Mouse (Mus musculus) kidney, adult 8-10 months (tissue): ENCODE results near the gene Specc1.

ENCODE experiments used
- DNase-seq, 2 experiments: peaks; one replicate each; pipeline ENCODE4 v3.0.0; 2022

Specc1 gene

DNA sequence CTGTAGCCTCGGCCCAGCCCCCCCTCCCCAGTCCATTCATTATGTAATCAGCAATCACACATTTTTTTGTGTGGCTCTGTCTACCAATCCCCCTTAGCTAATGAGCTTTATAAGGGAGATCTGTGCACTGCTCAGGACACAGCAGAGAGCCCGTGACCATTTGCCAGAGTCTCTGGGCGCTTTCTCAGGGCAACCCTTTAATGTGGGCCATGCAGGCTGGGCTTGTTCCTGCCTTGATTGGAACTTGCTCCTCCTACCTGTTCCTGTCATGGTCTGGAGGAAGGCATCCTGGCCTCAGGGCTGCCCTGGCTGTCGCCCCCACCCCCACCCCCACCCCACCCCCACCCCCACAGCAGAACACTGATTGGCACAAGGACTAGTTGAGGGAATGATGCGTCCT, 302.7 kb downstream of the Specc1 start:
- DNase-seq, result no peak

DNA sequence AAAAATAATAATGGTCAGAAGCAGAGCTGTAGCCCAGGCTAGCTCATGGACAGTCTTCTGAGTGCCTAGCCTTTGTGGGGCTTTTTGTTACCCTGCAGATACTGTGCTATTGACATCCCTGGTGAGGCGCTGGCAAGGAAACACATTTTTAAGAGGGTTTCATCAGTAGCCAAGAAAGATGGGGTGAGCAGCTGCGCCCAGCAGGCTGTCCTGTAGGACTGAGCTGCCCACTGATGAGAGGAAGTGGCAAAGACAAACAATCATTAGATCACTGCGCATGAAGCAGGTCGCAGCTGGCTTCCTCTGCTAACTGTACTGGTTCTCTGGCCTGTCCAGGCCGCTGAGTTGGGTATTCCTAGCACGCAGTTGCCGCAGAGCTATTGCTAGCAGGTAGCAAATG, 307.0 kb downstream of the Specc1 start:
- no peak for DNase-seq

DNA sequence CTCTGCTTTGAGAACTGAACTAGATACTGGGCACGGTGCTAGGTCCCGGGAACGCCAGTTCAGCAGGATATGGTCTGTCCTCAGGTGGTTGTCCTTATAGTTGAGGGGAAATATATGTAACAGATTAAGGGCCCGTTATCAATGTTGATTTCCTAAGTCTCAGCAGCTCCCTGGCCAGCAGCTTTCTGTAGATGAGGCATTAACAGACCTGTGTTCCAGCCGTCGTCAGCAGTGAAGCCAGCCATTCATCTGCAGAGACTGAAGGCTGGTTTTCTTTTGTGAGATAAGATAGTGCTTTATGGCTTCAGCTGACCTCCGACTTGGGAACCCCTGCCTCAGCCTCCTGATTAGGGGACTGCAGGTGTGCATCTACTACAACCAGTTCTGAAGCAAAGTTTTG, 307.5 kb downstream of the Specc1 start:
- no peak for DNase-seq

DNA sequence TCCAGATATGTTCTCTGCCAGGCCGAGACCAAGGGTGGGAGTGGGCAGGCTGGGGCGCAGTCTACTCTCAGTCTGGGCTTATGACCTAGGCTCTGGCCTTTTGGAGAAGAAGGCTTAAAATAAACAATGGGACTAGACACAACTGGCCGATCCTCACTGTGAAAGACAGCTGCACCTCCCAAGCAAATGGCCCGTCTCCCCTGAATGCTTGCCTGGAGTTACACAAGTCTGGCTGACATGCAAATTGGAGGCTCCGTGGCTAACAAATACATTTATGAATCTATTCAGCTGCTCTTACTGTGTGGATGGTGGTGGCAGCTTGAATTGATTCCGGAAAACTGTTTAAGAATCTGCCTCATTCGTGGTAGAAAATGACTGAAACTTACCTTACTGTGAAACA, 309.1 kb downstream of the Specc1 start:
- no peak for DNase-seq

DNA sequence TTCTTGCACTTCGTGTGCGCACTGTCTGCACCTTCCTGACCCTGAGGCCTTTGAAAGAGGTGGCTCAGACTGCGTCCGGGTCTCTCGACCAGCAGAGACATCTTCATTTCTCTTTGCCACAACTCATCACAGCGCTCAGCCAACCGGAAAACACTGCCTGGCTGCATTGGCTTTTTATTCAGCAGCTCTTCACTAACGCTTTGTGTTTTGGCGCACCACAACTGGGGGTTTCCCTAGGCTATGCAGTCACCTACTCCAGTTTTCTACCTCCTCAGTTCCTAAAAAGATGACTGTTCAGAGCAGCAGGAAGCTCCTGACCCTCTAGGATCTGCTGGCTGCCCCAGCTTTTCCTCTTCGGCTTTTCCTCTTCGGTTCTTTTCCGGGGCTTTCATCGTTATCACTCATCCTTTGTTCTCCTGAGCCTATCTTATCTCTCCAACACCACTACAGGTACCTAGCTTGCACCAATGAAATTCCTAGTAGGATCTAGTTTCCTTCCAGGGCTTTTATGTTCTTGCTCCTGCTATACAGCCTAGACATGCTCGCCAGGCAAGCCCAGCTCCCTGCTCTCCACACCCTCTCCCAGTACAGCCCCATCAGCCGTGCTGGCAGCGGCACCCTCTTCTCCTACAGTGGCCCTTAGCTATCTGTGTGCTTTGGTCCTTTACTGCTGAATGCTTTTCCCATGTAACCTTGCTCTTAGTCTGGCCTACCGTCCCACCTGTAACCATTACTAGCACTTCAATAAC, 310.1 kb downstream of the Specc1 start:
- DNase-seq, result no peak

DNA sequence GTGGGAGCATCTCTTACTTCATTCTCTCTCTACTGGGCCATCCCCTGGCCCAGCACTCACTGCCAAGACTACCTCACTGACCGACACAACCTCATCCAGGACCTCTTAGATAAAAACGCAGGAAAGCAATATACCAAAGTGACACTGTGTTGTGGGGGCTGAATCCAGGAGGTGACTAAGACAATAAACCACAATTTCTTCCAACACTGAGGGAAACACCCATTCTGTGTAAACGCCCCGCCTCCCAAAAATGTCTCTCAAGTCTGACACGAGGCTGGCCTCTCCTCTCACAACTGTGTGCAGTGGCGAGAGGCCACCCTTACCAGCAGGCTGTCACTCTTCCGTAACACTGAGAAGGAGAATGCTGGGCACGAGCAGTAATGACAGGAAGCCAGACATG, 311.8 kb downstream of the Specc1 start:
- no peak for DNase-seq

DNA sequence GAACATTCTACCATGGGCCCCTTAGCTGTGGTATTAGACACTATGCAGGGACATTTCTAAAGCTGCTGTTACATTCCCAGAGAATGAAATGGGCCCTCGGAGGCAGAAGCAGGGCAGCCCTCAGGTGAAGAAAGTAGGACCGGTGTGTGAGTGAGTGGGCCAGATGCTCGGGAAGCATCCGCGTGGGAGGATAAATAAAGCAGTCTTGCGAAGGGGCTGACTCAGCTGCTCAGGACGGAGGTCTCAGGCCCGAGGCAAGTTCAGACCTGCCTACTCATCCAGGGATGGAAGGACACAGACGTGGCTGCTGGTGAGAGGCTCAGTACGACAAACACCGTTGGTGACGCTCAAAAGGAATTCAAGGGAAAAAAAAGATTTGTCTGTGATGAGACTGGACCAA, 312.5 kb downstream of the Specc1 start:
- no peak for DNase-seq

DNA sequence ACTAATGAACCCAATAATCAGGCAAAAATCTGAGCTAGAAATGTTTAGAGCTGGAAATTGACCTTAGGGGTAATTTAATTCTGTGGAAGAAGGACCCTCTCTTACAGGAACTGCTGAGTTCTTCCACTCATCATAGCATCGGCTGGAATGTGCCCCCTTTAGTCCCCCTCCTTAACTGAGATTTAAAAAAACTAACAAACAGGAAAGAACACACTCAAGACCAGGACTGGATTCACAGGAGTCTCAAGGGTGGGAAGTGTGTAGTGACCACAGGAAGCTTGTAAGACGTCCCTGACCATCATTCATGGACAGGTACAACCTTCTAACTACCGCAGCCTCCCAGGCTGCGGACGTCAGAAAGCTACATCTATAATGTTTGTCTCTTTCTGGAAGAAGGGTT, 314.3 kb downstream of the Specc1 start:
- no peak for DNase-seq
